Mouse (Mus musculus): Measurements from ENCODE around the gene Gm4922.

- TF ChIP-seq CTCF (IDR thresholded peaks at IDR 0.05; ENCODE audit: low read depth) (no peak), EP300 (optimal IDR thresholded peaks at IDR 0.05) (no peak)
Observed at GRCm38 (mm10) chr10:18811751-18812150, 25.2 kb upstream of the Gm4922 start.

Data from stomach, postnatal 0 days (tissue).